Mouse (Mus musculus): ENCODE measurements around the gene Rmnd1. TPM values are rescaled to one million over a fixed set of nuclear protein-coding genes. Genes with fewer than 3 reads are reported as not detected.
A peak's percentile ranks its signal among the peaks of the same experiment; 100 is the strongest.
"Not testable (repeated sequence)": the region's sequence is repeated elsewhere in the genome, so short reads cannot be mapped to it uniquely, and the experiment has no call there.

The Rmnd1 gene
- 10 to 100 TPM; 32.9 to 42.8 TPM for total RNA-seq (2021)
- long read RNA-seq, experiment 1, transcript Rmnd1-201 (13 exons, 3,139 nt): major isoform, 16 of 36 reads
- long read RNA-seq, experiment 1, partial matches to known transcripts: 6 of 36 reads
- long read RNA-seq, experiment 1, other reads (novel, unspliced or antisense): 12 of 36 reads
- long read RNA-seq, experiment 2, transcript Rmnd1-201 (13 exons, 3,139 nt): major isoform, 16 of 41 reads
- long read RNA-seq, experiment 2, partial matches to known transcripts: 0 of 41 reads
- long read RNA-seq, experiment 2, other reads (novel, unspliced or antisense): 24 of 41 reads

- DNase-seq (ENCODE audit: low spot score in 2 of 2): peak; percentile 96 to 97
Observed at GRCm38 (mm10) chr10:4432123-4432931, at the start of gene Rmnd1, which contains the start of gene Armt1. TSS of gene Rmnd1 (minus strand) at chr10:4432388. TSS of gene Armt1 (plus strand) at chr10:4432467.

- no peak for DNase-seq (ENCODE audit: low spot score in 2 of 2)
Observed at GRCm38 (mm10) chr10:4481695-4482094, 49.5 kb upstream of the Rmnd1 start.

- DNase-seq (ENCODE audit: low spot score in 2 of 2): no peak
Observed at GRCm38 (mm10) chr10:4480929-4481328, 48.7 kb upstream of the Rmnd1 start.

GRCm38 (mm10) chr10:4476604-4477003 lies 44.4 kb upstream of the Rmnd1 start:
- DNase-seq (ENCODE audit: low spot score in 2 of 2): no peak

- no peak for DNase-seq (ENCODE audit: low spot score in 2 of 2)
Observed at GRCm38 (mm10) chr10:4475431-4475830, 43.2 kb upstream of the Rmnd1 start.

GRCm38 (mm10) chr10:4473591-4473993 lies 41.4 kb upstream of the Rmnd1 start:
- DNase-seq (ENCODE audit: low spot score in 2 of 2): no peak

GRCm38 (mm10) chr10:4469406-4469805 lies 37.2 kb upstream of the Rmnd1 start:
- DNase-seq (ENCODE audit: low spot score in 2 of 2): no peak

- DNase-seq (ENCODE audit: low spot score in 2 of 2): no peak
Observed at GRCm38 (mm10) chr10:4465799-4466198, 33.6 kb upstream of the Rmnd1 start.

- no peak for DNase-seq (ENCODE audit: low spot score in 2 of 2)
Observed at GRCm38 (mm10) chr10:4460201-4460600, 28.0 kb upstream of the Rmnd1 start.

- DNase-seq (ENCODE audit: low spot score in 2 of 2): no peak
Observed at GRCm38 (mm10) chr10:4456409-4456808, 24.2 kb upstream of the Rmnd1 start.

GRCm38 (mm10) chr10:4435416-4435815 lies 3.2 kb upstream of the Rmnd1 start:
- DNase-seq (ENCODE audit: low spot score in 2 of 2): no peak

GRCm38 (mm10) chr10:4433871-4434270 lies 1.7 kb upstream of the Rmnd1 start:
- not testable (repeated sequence) for DNase-seq (ENCODE audit: low spot score in 2 of 2)

GRCm38 (mm10) chr10:4432996-4433755 lies 988 bp upstream of the Rmnd1 start:
- no peak for DNase-seq (ENCODE audit: low spot score in 2 of 2)

- no peak for DNase-seq (ENCODE audit: low spot score in 2 of 2)
Observed at GRCm38 (mm10) chr10:4431746-4432122, 454 bp downstream of the Rmnd1 start.

GRCm38 (mm10) chr10:4430826-4431225 lies 1.4 kb downstream of the Rmnd1 start:
- no peak for DNase-seq (ENCODE audit: low spot score in 2 of 2)

GRCm38 (mm10) chr10:4430399-4430798 lies 1.8 kb downstream of the Rmnd1 start:
- no peak for DNase-seq (ENCODE audit: low spot score in 2 of 2)

GRCm38 (mm10) chr10:4425245-4425644 lies 6.9 kb downstream of the Rmnd1 start:
- DNase-seq (ENCODE audit: low spot score in 2 of 2): no peak

- DNase-seq (ENCODE audit: low spot score in 2 of 2): no peak
Observed at GRCm38 (mm10) chr10:4407191-4407590, 25.0 kb downstream of the Rmnd1 start.

- no peak for DNase-seq (ENCODE audit: low spot score in 2 of 2)
Observed at GRCm38 (mm10) chr10:4405511-4405910, 26.7 kb downstream of the Rmnd1 start.

GRCm38 (mm10) chr10:4404895-4405491 lies 27.2 kb downstream of the Rmnd1 start:
- DNase-seq (ENCODE audit: low spot score in 2 of 2): peak in 1 of 2 experiments; percentile 49

GRCm38 (mm10) chr10:4398058-4398457 lies 34.1 kb downstream of the Rmnd1 start:
- DNase-seq (ENCODE audit: low spot score in 2 of 2): no peak
